Mouse (Mus musculus) heart, adult 8-10 months (tissue): ENCODE results near the gene Gm4707. TPM values are rescaled to one million over a fixed set of nuclear protein-coding genes. Genes with fewer than 3 reads are reported as not detected.
"Not testable (repeated sequence)": the region's sequence is repeated elsewhere in the genome, so short reads cannot be mapped to it uniquely, and the experiment has no call there.

Source experiments
- DNase-seq: peaks from one replicate; pipeline ENCODE4 v3.0.0; 2022; ENCODE audit warnings: low spot score
- total RNA-seq, 4 experiments: library from RNA; stranded (reverse); gene quantifications; 2 replicates each; pipeline ENCODE4 v1.2.4; 2022

Gm4707 gene
- total RNA-seq = 1 to 10 TPM in 1 of 4 experiments, under 1 TPM in 3; 0.75 to 1.2 (median 0.94) TPM

GRCm38 (mm10) chr17:71459818-71460217 is at the start of gene Gm4707:
Gene Gm4707, minus strand, starts transcription at chr17:71459918.
- no peak for DNase-seq

GRCm38 (mm10) chr17:71506832-71507231 is 47.1 kb upstream of the Gm4707 start:
- no peak for DNase-seq

- no peak for DNase-seq
Measured at GRCm38 (mm10) chr17:71495784-71496183, 36.1 kb upstream of the Gm4707 start.

GRCm38 (mm10) chr17:71491332-71491686 is 31.6 kb upstream of the Gm4707 start:
- DNase-seq = no peak

- DNase-seq = no peak
Measured at GRCm38 (mm10) chr17:71490666-71491331, 31.1 kb upstream of the Gm4707 start.

- no peak for DNase-seq
Measured at GRCm38 (mm10) chr17:71489703-71490461, 30.2 kb upstream of the Gm4707 start.

GRCm38 (mm10) chr17:71486231-71486851 is 26.6 kb upstream of the Gm4707 start:
- DNase-seq = no peak

- DNase-seq = peak; percentile 53
Measured at GRCm38 (mm10) chr17:71485791-71486230, 26.1 kb upstream of the Gm4707 start.

GRCm38 (mm10) chr17:71484711-71485110 is 25.0 kb upstream of the Gm4707 start:
- no peak for DNase-seq

- no peak for DNase-seq
Measured at GRCm38 (mm10) chr17:71483418-71484060, 23.8 kb upstream of the Gm4707 start.

GRCm38 (mm10) chr17:71479381-71479901 is 19.7 kb upstream of the Gm4707 start:
- no peak for DNase-seq

- no peak for DNase-seq
Measured at GRCm38 (mm10) chr17:71477481-71477880, 17.8 kb upstream of the Gm4707 start.

- DNase-seq = no peak
Measured at GRCm38 (mm10) chr17:71476346-71477020, 16.8 kb upstream of the Gm4707 start.

GRCm38 (mm10) chr17:71475705-71476089 is 16.0 kb upstream of the Gm4707 start:
- peak; percentile 56 for DNase-seq

GRCm38 (mm10) chr17:71474762-71475704 is 15.3 kb upstream of the Gm4707 start, which contains the start of gene Smchd1:
Gene Smchd1, minus strand, starts transcription at chr17:71475343.
- DNase-seq = peak; percentile 92

GRCm38 (mm10) chr17:71474128-71474527 is 14.4 kb upstream of the Gm4707 start:
- no peak for DNase-seq

- DNase-seq = no peak
Measured at GRCm38 (mm10) chr17:71471261-71471660, 11.5 kb upstream of the Gm4707 start.

- DNase-seq = no peak
Measured at GRCm38 (mm10) chr17:71460312-71460711, 594 bp upstream of the Gm4707 start.

- DNase-seq = not testable (repeated sequence)
Measured at GRCm38 (mm10) chr17:71457361-71457760, 2.4 kb downstream of the Gm4707 start.

GRCm38 (mm10) chr17:71445191-71445590 is 14.5 kb downstream of the Gm4707 start:
- peak; percentile 21 for DNase-seq
